Mouse (Mus musculus): Measurements from ENCODE around the gene Trem2.

- no peak for TF ChIP-seq CEBPB (IDR thresholded peaks at IDR 0.05; ENCODE audit: insufficient read depth, poor library complexity, severe bottlenecking)
- no peak for TF ChIP-seq TCF12 (IDR thresholded peaks at IDR 0.05; ENCODE audit: insufficient read depth, poor library complexity, severe bottlenecking)
- no peak for TF ChIP-seq USF1 (IDR thresholded peaks at IDR 0.05; ENCODE audit: low read depth)
- no peak for TF ChIP-seq POLR2AphosphoS2 (IDR thresholded peaks at IDR 0.05; ENCODE audit: insufficient read length, low read depth)
- TF ChIP-seq POLR2A (IDR thresholded peaks at IDR 0.05; ENCODE audit: insufficient read length, low read depth), result no peak
- TF ChIP-seq MAX (IDR thresholded peaks at IDR 0.05; ENCODE audit: low read depth), result no peak
- no peak for TF ChIP-seq E2F4 (IDR thresholded peaks at IDR 0.05; ENCODE audit: insufficient read depth)
- no peak for TF ChIP-seq MYOD1 (IDR thresholded peaks at IDR 0.05; ENCODE audit: control insufficient read depth in 1 of 3, insufficient read length in 2 of 3, low read depth in 2 of 3)
- no peak for TF ChIP-seq TCF3 (IDR thresholded peaks at IDR 0.05; ENCODE audit: insufficient read length, low read depth)
- TF ChIP-seq REST (IDR thresholded peaks at IDR 0.05; ENCODE audit: insufficient read depth, insufficient read length), result no peak
- TF ChIP-seq MYOG (IDR thresholded peaks at IDR 0.05; ENCODE audit: control insufficient read depth in 1 of 3, insufficient read depth in 1 of 3, insufficient read length in 2 of 3, low read depth in 2 of 3), result no peak
- no peak for TF ChIP-seq SRF (IDR thresholded peaks at IDR 0.05; ENCODE audit: control insufficient read depth, insufficient read length, low read depth)
These were observed 20.6 kb downstream of the Trem2 start for GRCm38 (mm10) chr17:48366806-48367205.

Measured in myocyte (in vitro differentiated cells).